Mouse (Mus musculus) neural tube, postnatal 0 days (tissue): ENCODE measurements around the gene Csl. TPM values are rescaled to one million over a fixed set of nuclear protein-coding genes. Genes with fewer than 3 reads are reported as not detected.

Experiments
- polyA plus RNA-seq: library from polyadenylated mRNA; unstranded; fragments of >200 nt; fragmentation: Nextera tagmentation; extraction: Ambion mirVana; gene quantifications from 2 replicates; pipeline ENCODE4 v1.2.1, GENCODE M21; 2015

The Csl gene
- 0.13 and 0.19 TPM in 2 replicates for polyA plus RNA-seq

DNA sequence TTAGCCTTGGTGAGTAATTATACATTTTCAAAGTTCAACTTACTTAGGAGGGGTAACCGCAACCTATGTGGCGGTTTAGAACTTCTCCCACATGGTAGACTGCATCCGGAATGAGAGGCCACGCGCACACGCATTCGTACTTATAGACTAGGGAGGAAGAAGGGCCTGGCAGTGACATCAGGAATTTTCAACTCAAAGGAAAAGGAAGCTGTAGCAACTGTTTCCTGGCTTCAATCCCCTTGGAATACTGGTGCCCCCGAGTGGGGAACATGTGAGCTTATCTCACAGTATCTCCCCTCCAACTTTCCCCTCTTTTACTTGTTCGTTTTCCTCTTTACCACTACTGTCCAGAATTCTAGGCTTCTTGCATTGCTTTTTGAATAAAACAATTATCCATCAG, at the start of gene Csl:
Gene Csl (minus strand): TSS at position 101 of the 400 bp plus-strand sequence.

